Comparison of ENCODE assay signal across 9 mouse cellular contexts in genomic region chr5:141138771-141139360, GRCm38 (mm10).
DNase-seq lines count a peak whose midpoint lies in the region; ATAC-seq and TF ChIP-seq lines count a peak whose summit lies in the region.
"Had no signal": no experiment of that assay in that cellular context is flagged by ENCODE, and none has a peak within 500 bp of the region (broad histone marks: within the 10 kb centered on the region; RNA-seq: fewer than 3 reads in every experiment).

No protein-coding gene starts in this region.

- no peaks in the 10 kb centered on the region for H3K9me3 ChIP-seq in forebrain, embryonic 13.5 days (replicated peaks)
- H3K9me3 ChIP-seq in hindbrain, embryonic 14.5 days (ENCODE audit: control insufficient read depth, low read length), result no peaks in the 10 kb centered on the region
- no peaks in the 10 kb centered on the region for H3K9me3 ChIP-seq in liver, postnatal 0 days (ENCODE audit: low read length)

- peak; percentile 66 for DNase-seq in ovary, postnatal 36 days (ENCODE audit: low spot score)
- DNase-seq in ovary, postnatal 10 days (ENCODE audit: low spot score), result no peak
- DNase-seq in hindbrain, embryonic 14.5 days (ENCODE audit: low spot score), result no peak
- peak; percentile 25 for DNase-seq in testis, postnatal 14 days (ENCODE audit: low spot score)
- no peak for DNase-seq in layer of hippocampus, postnatal 36 days
- DNase-seq in liver, postnatal 0 days, result no peak
- DNase-seq: gastrocnemius, postnatal 10 days had no signal

- 37% methylated on average over 12 of the region's 12 CpGs for WGBS in forebrain, embryonic 13.5 days
- WGBS in hindbrain, embryonic 14.5 days, result 35% methylated on average over 12 of the region's 12 CpGs
- 49% methylated on average over 12 of the region's 12 CpGs for WGBS in liver, postnatal 0 days (ENCODE audit: insufficient replicate concordance)

- TF ChIP-seq EP300 in liver, postnatal 0 days (IDR thresholded peaks at IDR 0.05; ENCODE audit: low read depth), result no peak

- TF ChIP-seq CTCF in liver, postnatal 0 days (IDR thresholded peaks at IDR 0.05; ENCODE audit: low read depth), result no peak

- peak overlapping the region; percentile 3; the same call in 1 of the 2 replicates for H3K4me3 ChIP-seq in forebrain, embryonic 13.5 days
- no peak overlapping the region for H3K4me3 ChIP-seq in hindbrain, embryonic 14.5 days (replicated peaks; ENCODE audit: low read length)
- H3K4me3 ChIP-seq in liver, postnatal 0 days (ENCODE audit: low read depth, low read length), result no peak overlapping the region

- peak overlapping the region; percentile 48 for H3K4me2 ChIP-seq in forebrain, embryonic 13.5 days
- peak overlapping the region; percentile 15 for H3K4me2 ChIP-seq in hindbrain, embryonic 14.5 days (replicated peaks)
- no peak overlapping the region for H3K4me2 ChIP-seq in liver, postnatal 0 days (ENCODE audit: low read depth, low read length)

- H3K27ac ChIP-seq in forebrain, embryonic 13.5 days, result 0 out of 2 replicates have a peak overlapping the region, but pooled peaks have one; percentile 25
- H3K27ac ChIP-seq in hindbrain, embryonic 14.5 days, result peak overlapping the region; percentile 64
- H3K27ac ChIP-seq in liver, postnatal 0 days (ENCODE audit: low read depth), result no peak overlapping the region

- no peak overlapping the region for H3K9ac ChIP-seq in forebrain, embryonic 13.5 days
- H3K9ac ChIP-seq in hindbrain, embryonic 14.5 days, result peak overlapping the region; percentile 29
- no peak overlapping the region for H3K9ac ChIP-seq in liver, postnatal 0 days (replicated peaks)

- ATAC-seq in forebrain, embryonic 13.5 days, result 0 out of 2 replicates have a peak, but pooled peaks have one; percentile 3
- ATAC-seq in hindbrain, embryonic 14.5 days (ENCODE audit: low FRiP score), result no peak
- ATAC-seq in liver, postnatal 0 days, result no peak
- no peak for ATAC-seq in cerebellum, adult (ENCODE audit: insufficient number of reproducible peaks, low FRiP score, low TSS enrichment)

- no peaks in the 10 kb centered on the region for H3K36me3 ChIP-seq in forebrain, embryonic 13.5 days (ENCODE audit: poor library complexity, severe bottlenecking)
- no peaks in the 10 kb centered on the region for H3K36me3 ChIP-seq in hindbrain, embryonic 14.5 days (replicated peaks; ENCODE audit: control insufficient read depth, insufficient read depth)
- H3K36me3 ChIP-seq in liver, postnatal 0 days (replicated peaks; ENCODE audit: insufficient read depth, low read length), result no peaks in the 10 kb centered on the region

- peaks cover 17% of the 10 kb centered on the region for H3K4me1 ChIP-seq in forebrain, embryonic 13.5 days
- H3K4me1 ChIP-seq in hindbrain, embryonic 14.5 days (replicated peaks; ENCODE audit: control insufficient read depth, insufficient read depth, low read length), result peaks cover 14% of the 10 kb centered on the region
- H3K4me1 ChIP-seq in liver, postnatal 0 days (ENCODE audit: insufficient read depth), result no peaks in the 10 kb centered on the region

- H3K27me3 ChIP-seq in forebrain, embryonic 13.5 days, result no peaks in the 10 kb centered on the region
- H3K27me3 ChIP-seq in hindbrain, embryonic 14.5 days (ENCODE audit: control insufficient read depth, insufficient read depth, low read length), result no peaks in the 10 kb centered on the region
- H3K27me3 ChIP-seq in liver, postnatal 0 days (ENCODE audit: insufficient read depth, low read length), result no peaks in the 10 kb centered on the region

Comparison
In these comparisons a context has a peak if more than half of its experiments do, and no peak if none do; other contexts are left out.
1. DNase-seq: peak in ovary, postnatal 36 days (single experiment) and testis, postnatal 14 days (single experiment); none in ovary, postnatal 10 days (single experiment), hindbrain, embryonic 14.5 days (single experiment), layer of hippocampus, postnatal 36 days (0 of 2) and liver, postnatal 0 days (single experiment).